Mouse (Mus musculus) embryo, embryonic 10.5 days (tissue): ENCODE results near the gene Map3k7cl.

Source experiments
- DNase-seq: peaks from one replicate; pipeline ENCODE4 v3.0.0-alpha.2; 2015; ENCODE audit warnings: low spot score

Map3k7cl gene

GRCm38 (mm10) chr16:87635841-87636240 is 82.7 kb downstream of the Map3k7cl start:
- no peak for DNase-seq

DNA sequence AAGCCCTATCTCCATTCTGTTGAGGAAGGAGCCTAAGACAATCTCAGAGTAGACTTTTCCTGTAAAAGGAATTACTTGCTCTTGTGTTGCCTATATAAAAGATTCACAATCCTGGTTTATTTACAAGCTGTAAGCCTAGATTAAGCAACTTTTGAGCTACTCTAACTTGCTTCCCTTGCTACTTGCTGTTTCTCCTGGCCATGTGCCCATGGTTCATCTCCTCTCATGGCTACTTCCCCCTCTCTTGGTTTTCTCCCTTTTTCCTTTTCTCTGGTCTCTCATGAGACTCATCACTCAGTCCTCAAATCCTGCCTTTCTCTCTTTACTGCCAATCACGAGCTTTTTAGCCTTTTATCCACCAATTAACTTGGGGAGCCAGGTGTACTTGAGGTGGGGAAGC is 85.0 kb downstream of the Map3k7cl start:
- DNase-seq: no peak

DNA sequence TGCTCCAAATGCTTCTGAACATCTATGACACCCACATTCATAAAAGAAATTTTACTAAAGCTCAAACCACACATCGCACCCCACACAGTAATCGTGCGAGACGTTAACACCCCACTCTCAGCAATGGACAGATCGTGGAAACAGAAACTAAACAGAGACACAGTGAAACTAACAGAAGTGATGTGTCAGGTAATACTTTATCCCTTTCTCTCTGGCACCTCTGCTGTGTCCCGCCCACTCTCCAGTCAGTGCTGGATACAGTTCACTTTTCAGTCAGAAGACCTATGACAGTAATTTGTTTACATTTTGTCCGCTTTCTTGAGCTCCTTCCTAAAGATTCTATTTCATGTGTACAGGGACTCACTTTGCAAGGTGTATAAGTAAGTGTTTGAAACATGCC is 89.1 kb downstream of the Map3k7cl start:
- DNase-seq: no peak

- no peak for DNase-seq
Measured at GRCm38 (mm10) chr16:87644111-87644770, 91.1 kb downstream of the Map3k7cl start.
